Mouse (Mus musculus) retina, adult 2 months (tissue): ENCODE data around the gene Npy4r.

Experiments used
- DNase-seq: peaks from one replicate; pipeline ENCODE4 v3.0.0-alpha.2; 2012; ENCODE audit warnings: low read depth, low spot score

Gene Npy4r

GRCm38 (mm10) chr14:34152342-34152741 lies at the start of gene Npy4r:
Npy4r (minus strand) TSS chr14:34152489.
- no peak for DNase-seq

DNA sequence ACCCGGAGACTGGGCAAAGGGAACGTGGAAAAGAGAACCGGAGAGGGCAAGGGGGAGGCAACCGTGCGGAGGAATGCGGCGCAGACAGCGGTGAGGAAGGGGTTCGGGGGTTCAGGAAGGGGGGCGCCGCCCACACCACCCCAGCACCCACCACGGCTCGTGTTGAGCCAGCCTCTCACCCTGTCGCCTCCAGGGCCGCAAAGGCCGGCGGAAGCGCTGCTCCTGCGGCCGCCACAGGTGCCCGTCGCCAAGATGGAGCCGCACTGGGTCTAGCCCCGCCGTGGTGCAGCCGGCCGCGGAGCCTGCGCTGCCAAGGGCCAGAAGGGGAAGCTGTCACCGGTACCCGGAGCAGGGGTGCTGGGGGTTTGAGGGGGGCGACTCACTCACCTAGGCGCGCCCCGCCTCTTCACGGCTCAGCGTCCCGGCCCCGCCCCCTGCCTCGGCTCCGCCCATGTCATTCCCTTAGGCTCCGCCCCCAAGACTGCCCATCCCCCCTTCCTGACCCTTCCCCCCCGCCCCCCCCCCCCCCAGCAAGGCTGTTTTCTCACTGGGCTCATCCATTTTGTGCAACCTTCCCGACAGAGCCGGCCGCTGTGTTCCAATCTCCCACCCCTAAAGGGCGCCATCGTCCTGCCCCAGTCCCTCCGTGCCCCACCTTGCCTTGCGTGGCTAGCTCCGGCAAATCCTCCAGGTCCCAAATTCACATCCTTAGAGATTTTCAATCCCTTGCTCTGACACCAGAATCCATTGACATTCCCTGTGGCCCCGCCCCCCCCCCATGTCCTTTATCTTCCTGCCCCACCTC lies 49.1 kb upstream of the Npy4r start, which contains the start of gene Gprin2:
Gene Gprin2, minus strand, starts transcription at position 423 of the 805 bp plus-strand sequence.
- DNase-seq: no peak

DNA sequence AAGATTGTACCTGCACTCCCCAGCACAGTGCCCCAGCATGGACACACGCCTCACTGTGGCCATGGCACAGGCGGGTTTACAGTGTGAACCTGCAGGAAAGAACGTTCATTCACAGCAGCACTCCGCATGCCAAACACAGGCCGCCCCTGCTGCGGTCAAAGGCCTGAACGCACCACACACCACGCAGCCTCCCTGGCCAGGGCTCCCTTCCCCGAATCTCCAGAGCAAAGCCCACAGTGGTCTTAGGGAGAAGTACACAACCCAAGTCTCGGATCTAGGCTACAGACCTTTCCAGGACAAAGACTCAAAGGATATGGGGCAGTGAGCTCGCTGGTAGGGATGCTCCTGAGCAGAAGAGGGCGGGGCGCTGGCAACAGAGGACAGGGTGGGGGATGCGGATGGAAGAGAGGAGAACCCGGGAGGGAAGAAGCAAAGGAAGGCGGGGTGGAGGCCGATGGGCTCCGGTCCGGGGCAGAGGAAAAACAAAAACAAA lies 48.5 kb upstream of the Npy4r start:
- no peak for DNase-seq

DNA sequence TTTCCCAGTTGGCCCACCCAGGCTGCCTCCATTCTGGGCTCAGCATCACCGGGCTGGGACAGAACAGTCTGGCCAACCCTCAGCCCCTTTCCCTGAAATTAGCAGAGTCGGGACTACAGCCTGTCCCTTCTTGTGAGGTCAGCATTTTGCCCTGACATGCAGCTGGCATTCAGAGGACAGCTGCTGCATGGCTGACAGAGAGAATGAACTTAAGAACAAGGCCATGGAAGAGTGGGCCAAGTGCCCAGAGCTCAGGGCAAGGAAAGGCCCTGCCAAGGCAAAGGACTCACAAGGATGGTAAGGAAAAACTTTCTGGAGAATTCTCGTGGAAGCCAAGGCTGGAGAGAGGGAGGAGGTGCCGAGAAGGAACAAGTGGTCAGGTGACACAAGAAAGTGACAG lies 44.4 kb upstream of the Npy4r start:
- DNase-seq: no peak

DNA sequence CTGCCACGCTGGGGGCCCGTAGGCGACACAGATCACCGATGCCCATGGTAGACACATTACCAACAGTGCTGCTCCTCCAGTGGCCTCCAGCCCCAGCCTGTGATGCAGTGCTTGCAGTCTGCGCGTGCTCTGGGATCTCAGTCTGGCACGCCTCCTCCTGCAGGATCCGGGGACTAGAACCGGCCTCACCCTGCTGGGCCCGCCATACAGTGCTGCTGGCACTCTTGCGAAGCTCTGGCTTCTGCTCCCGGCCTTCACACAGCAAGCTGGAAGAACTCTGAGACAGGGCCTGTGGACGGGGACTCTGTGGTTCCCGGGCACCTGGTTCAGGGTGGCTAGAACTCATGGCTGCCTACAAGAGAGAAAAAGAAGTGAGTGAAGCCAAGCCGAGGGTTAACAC lies 43.2 kb upstream of the Npy4r start:
- DNase-seq: no peak

DNA sequence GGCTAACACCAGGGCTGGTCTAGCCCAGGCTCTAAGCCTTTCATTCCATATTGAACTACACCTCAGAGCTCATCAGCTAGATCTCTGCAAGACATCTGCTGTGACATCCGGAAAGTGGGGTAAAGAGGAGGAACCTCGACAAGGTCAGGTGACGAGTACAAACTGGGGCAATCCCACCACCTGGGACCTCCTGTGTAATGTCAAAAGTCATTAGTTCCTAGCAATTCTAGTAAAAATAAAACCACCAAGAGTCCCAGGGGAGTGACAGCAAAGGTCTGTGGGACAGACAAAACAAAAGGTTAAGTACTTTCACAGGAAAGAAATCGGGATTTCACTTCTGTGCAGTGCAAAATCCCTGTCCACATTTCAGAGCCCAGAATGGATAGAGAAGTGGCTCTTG lies 41.6 kb upstream of the Npy4r start:
- DNase-seq: no peak

- no peak for DNase-seq
These were observed 38.1 kb upstream of the Npy4r start for GRCm38 (mm10) chr14:34190361-34190760.

GRCm38 (mm10) chr14:34188629-34189028 lies 36.3 kb upstream of the Npy4r start:
- no peak for DNase-seq

DNA sequence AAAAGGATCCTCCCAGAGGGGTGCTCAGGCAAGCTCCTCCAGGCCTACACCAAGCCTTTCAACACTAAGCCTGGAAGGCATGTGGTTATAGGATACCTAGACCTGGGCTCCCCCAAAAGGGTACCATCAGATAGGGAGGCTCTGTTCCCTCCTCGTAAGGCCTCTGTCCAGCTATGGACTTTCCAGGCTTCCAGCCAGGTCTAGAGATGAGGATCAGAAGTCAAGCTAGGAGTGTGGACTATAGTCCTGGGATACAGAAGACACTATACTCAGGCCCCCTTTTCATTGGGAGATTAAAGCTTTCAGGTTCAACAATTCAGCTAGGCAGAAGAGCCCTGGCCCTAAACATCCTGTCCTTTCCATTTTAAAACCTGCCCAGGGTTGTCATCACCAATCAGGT lies 30.8 kb upstream of the Npy4r start:
- DNase-seq: no peak

DNA sequence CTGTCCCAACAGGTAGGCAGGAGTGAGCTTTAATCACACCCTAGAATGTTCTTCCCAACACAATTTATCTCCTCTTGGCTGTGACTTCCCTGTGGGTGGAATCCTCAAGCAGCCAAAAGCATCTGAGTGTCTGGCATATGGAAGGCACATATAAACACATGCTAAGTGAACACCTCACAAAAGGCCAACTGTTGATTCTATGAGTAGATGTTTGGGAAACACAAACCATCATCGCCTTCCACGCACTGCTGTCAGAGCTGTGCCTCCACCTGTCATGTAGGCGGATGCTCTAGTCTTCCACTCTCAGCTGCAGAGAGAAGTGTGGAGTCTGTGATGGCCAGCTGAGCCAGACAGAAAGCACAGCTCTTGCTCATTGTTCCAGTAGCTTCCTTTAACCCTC lies 27.1 kb upstream of the Npy4r start:
- DNase-seq: no peak

DNA sequence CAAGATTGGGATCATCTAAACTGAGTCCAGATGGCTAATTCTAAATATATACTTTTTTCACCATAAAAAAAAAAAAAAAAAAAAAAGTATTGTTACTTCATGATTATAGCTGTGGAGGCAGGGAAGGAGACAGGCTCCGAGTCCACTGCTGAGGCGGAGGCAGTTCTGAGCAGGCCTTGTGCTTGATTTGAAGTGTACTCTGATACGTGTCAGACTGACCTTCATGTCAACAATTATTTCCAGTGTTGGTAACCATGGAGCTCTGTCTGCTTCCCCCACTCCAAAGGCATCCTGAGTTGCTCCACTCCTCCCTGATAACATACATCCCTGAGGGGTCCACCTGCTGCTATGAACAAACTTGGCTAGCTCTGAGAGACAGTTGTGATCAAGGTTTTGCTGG lies 18.8 kb upstream of the Npy4r start:
- no peak for DNase-seq

DNA sequence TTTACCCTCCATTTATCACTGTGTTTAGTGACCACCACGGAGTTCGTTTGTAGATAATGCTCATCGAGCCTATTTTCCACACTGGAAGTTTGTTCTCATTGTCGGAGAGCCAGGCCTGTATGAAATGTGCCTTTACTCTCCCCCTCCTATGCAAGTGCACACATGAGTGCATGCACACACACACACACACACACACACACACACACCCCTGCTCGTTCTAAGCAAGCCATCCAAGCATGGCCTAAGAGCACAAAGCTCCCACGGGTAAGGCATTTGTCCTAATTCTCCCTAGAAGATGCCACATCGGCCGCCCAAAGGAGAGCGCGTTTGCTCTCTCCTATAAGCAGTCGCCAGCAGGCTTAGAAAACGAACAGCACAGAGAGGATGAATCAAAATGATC lies 3.5 kb upstream of the Npy4r start:
- no peak for DNase-seq

- DNase-seq: peak; percentile 50
These were observed 2.5 kb upstream of the Npy4r start for GRCm38 (mm10) chr14:34154601-34155337.

- no peak for DNase-seq
These were observed 9.4 kb downstream of the Npy4r start for GRCm38 (mm10) chr14:34142915-34143314.

DNA sequence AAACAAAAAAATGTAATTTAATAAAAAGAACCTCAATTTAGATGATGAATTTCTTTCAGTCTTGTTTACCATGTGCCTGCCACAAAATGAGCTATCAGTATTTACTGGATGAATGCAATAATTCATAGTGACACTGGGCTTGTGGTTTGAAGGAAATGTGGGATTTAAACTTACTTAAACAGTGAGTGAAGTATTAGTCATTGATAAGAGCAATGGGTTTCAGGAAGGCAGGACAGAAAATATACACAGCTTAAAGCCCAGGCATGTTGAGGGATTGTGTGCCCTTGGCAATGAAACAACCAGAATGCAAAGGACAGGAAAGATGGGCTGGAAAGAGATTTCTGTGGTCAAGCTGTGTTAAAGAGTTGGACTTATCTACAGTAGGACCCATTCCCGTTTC lies 10.0 kb downstream of the Npy4r start:
- no peak for DNase-seq

GRCm38 (mm10) chr14:34139671-34140664 lies 12.3 kb downstream of the Npy4r start:
- no peak for DNase-seq

DNA sequence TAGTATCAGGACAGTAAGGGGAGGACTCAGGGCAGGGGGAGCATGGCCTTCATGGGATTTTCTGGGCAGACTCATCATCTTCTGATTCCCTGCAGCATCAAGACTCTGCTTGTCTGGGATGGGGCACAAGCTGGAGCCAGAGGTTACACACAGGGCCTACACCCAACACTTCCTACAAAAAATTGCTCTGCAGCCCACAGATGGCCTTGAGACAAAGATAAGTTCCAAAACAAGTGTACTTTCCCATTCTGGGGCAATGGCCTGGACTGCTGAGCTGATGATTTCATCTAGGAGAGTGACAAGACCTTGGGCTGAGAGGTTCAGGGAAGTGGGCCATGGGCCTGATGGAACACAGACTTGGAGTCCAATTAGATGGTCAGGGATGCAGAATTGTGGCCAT lies 16.9 kb downstream of the Npy4r start:
- DNase-seq: no peak

- no peak for DNase-seq
These were observed 21.1 kb downstream of the Npy4r start for GRCm38 (mm10) chr14:34131216-34131615.

DNA sequence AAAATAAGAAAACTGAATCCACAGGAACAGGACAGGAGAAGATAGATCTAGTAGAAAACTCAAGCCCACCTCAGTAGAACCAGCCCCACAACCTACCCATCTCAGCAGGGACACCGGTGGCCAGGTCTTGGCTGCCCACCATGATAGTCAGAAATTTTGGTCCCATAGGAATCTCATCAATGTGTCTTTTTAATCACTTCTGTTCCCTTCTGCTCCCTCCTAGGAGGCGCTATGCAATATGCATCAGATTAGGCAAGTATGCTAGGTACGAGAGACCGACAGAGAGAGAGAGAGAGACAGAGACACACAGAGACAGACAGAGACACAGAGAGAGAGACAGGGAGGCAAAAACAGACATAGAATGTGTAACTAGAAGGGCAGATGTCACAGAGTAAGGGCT lies 30.6 kb downstream of the Npy4r start:
- DNase-seq: no peak

GRCm38 (mm10) chr14:34120923-34121351 lies 31.4 kb downstream of the Npy4r start:
- DNase-seq: no peak
